Mouse (Mus musculus) kidney, adult 2 months (tissue): Measurements from ENCODE around the gene Gm20765.
"Not testable (repeated sequence)": the region's sequence is repeated elsewhere in the genome, so short reads cannot be mapped to it uniquely, and the experiment has no call there.

Experiments used
- CTCF ChIP-seq: fragments of 200-500 bp; conservative IDR thresholded peaks from 2 replicates; pipeline ENCODE4 v1.5.1; 2011; ENCODE audit warnings: low read depth, mild to moderate bottlenecking, control low read depth, low read length, moderate library complexity, mixed read lengths; ENCODE audit not compliant: insufficient read depth, insufficient read length
- POLR2A ChIP-seq: fragments of 200-500 bp; IDR thresholded peaks from one replicate; pipeline ENCODE4 v1.6.1; 2011; ENCODE audit warnings: low read depth, low read length, control low read depth

DNA sequence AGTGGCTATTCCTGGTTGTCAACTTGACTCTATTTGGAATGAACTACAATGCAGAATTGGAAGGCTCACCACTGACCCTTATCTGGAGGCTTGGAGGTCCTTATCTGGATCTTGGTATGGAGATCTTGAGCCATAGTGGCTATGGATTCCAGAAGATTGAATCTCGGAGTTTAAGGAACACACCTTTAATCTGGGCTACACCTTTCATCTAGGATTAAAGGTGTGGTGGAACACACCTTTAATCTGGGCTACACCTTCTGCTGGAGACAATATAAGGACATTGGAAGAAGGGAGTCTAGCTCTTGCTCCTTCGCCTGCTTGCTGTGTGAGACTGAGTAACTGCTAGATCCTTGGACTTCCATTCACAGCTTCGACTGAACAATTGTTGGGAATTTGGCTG is at the start of gene Gm20765:
- TF ChIP-seq CTCF, POLR2A: not testable (repeated sequence)
